Mouse (Mus musculus) midbrain, embryonic 10.5 days (tissue): ENCODE measurements at regions not wholly inside any gene's neighbourhood (a gene's known extent, or its start where the extent isn't known, plus 50 kb on each side); places are given as distances from the start of the nearest gene placed in this dataset.

Experiments
- DNase-seq: peaks from one replicate; pipeline ENCODE4 v3.0.0-alpha.2; 2017; ENCODE audit warnings: low spot score
- H3K27ac ChIP-seq: fragments of 300-500 bp; sonication (generic); replicated peaks from 2 replicates; pipeline ENCODE4 v1.5.1; 2016; ENCODE audit warnings: mild to moderate bottlenecking
- H3K27me3 ChIP-seq: fragments of 300-500 bp; sonication (generic); 2 replicates; pipeline ENCODE4 v1.6.1; 2016; ENCODE audit warnings: low read depth, mild to moderate bottlenecking; ENCODE audit not compliant: poor library complexity, severe bottlenecking
- H3K36me3 ChIP-seq: fragments of 300-500 bp; sonication (generic); 2 replicates; pipeline ENCODE4 v1.6.1; 2016; ENCODE audit warnings: mild to moderate bottlenecking, moderate library complexity
- H3K4me1 ChIP-seq: fragments of 300-500 bp; sonication (generic); 2 replicates; pipeline ENCODE4 v1.6.1; 2016
- H3K4me3 ChIP-seq: fragments of 300-500 bp; sonication (generic); 2 replicates; pipeline ENCODE4 v1.5.1; 2016; ENCODE audit warnings: mild to moderate bottlenecking, moderate library complexity
- H3K9me3 ChIP-seq: fragments of 300-500 bp; sonication (generic); replicated peaks from 2 replicates; pipeline ENCODE4 v1.6.1; 2016; ENCODE audit warnings: mild to moderate bottlenecking
- WGBS: fragments of 180-500 bp; shearing (Covaris S2); methylation state at CpG from one replicate; pipeline ENCODE4 v1.1.7; 2016; 5-methylcytosine and 5-hydroxymethylcytosine counted together

DNA sequence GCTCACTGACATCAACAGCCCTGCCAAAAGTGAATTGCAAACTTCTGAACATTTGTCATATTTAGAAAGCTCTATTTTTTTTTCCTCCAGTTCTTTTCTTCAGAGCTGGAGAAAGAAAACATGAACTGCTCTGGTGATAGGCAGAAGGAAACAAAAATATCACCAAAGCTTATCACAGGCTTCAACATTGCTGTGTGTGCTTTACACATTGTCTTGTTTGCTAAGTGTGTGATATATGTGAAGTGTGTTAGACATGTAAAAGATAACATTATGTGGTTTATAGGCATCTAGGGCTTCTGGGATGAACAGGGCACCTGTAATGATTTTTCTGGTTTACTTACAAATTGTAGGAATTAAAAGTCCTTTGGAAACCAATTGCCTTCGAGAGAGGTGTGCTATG lies 229.8 kb upstream of the Nrip1 start:
- no peak overlapping the region for H3K27ac ChIP-seq
- no peak for DNase-seq
- H3K9me3 ChIP-seq, result no peaks in the 10 kb centered on the region
- H3K27me3 ChIP-seq, result no peaks in the 10 kb centered on the region
- 89% methylated on average over 1 of the region's 1 CpGs for WGBS
- no peaks in the 10 kb centered on the region for H3K36me3 ChIP-seq
- H3K4me1 ChIP-seq, result peaks cover 4% of the 10 kb centered on the region; the same call in 1 of the 2 replicates
- H3K4me3 ChIP-seq, result no peak overlapping the region

DNA sequence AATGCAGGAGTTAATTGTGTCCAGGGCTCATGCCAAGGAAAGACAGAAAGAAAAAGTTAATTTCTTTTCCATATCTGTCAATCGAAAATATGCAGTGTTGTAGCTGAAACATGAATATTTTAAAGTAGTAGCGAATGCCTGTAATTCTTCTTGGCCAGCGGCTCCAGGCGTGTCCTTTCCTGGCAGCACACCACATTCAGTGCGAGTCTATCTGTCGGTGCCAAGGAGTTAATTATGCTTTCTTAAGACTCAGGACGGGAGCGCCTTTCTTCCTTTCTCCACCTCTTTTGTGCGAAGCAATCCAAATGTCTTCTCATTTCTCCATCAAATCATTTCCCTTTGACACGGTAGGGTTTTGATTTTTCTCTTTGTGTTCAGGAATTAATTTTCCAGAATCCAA lies 226.5 kb upstream of the Nrip1 start:
- no peaks in the 10 kb centered on the region for H3K36me3 ChIP-seq
- H3K4me3 ChIP-seq, result no peak overlapping the region
- DNase-seq, result no peak
- WGBS, result 79% methylated on average over 10 of the region's 10 CpGs
- H3K27me3 ChIP-seq, result no peaks in the 10 kb centered on the region
- peaks cover 2% of the 10 kb centered on the region; the same call in 1 of the 2 replicates for H3K4me1 ChIP-seq
- H3K9me3 ChIP-seq, result no peaks in the 10 kb centered on the region
- H3K27ac ChIP-seq, result no peak overlapping the region

DNA sequence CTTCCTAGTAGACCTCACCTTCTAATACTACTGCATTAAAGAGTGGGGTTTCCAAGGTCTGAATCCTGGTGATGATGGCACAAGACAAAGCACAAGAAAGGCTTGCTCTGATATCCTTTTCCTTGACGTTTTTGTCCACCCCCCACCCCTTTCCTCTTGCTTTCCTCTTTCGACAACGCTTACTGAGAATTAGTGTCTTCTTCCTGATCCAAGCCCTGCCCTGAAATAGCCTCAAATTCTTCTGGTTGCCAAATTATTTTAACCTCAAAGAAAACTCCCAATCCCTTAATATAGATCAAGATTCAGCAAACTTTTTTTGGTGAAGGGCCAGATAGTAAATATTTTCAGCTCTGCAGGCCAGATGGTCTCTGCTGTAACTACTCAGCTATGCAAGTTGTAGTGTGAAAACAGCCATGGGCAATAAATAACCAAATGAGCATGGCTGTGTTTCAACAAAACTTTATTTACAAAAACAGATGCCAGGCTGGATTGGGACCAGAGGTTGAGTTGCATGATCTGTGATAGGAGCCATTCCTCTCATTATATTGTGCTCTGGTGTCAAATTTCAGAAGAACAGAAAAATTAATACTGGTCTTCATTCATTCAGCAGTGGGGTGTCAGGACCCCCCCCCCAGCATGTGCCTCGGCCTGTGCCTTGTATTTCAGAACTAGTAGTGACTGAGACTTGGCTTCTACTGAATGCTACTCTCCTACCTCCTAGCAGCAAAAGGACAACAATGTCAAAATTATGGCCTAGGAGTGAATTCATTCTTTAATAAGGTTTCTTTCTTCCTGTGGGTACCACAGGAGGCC lies 218.5 kb upstream of the Nrip1 start:
- no peak for DNase-seq
- Histone ChIP-seq H3K9me3 (no peaks in the 10 kb centered on the region), H3K4me1 (no peaks in the 10 kb centered on the region), H3K27me3 (no peaks in the 10 kb centered on the region), H3K36me3 (no peaks in the 10 kb centered on the region), H3K4me3 (no peak overlapping the region), H3K27ac (no peak overlapping the region)
- 88% methylated on average over 4 of the region's 4 CpGs for WGBS

DNA sequence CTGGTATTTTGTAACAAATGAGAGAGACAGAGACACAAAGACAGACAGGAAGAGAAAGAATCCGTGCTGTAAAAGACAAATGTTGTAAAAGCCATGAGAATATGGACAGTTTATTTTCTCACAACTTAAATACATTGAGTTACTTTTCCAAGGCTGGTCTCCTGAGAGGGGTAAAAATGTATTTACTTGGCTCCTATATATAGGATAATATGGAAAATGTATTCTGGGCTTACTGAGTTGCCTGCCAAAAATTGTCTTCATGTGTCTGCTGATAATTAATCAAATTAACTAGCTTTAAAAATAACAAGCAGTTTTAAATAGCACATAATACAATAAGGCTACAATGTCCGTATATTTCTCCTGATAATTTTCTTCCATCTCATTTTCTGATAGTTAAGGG lies 216.2 kb upstream of the Nrip1 start:
- no peaks in the 10 kb centered on the region for H3K4me1 ChIP-seq
- H3K27me3 ChIP-seq, result no peaks in the 10 kb centered on the region
- H3K27ac ChIP-seq, result no peak overlapping the region
- no peak overlapping the region for H3K4me3 ChIP-seq
- WGBS, result 87% methylated on average over 2 of the region's 2 CpGs
- H3K36me3 ChIP-seq, result no peaks in the 10 kb centered on the region
- H3K9me3 ChIP-seq, result no peaks in the 10 kb centered on the region
- DNase-seq, result no peak

DNA sequence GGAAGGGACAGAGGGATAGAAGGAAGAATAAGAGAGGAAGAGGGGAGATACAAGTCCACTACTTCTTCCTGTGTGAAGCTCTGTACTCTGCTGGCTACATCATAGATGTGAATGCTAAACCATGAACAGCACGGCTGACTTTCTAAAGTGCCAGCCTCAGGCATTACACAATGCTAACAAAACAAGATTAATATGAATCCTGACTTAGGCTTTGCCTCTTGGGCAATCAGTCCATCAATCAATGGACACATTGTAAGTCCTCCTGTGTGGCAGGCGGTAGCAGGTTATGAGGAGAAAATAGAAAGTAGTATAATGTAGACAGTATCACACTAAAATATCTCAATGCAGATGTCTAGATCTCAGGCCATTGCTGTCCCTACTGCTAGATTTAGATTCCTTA lies 203.6 kb upstream of the Nrip1 start:
- DNase-seq, result no peak
- Histone ChIP-seq H3K27me3 (no peaks in the 10 kb centered on the region), H3K27ac (no peak overlapping the region), H3K4me3 (no peak overlapping the region), H3K36me3 (no peaks in the 10 kb centered on the region), H3K9me3 (no peaks in the 10 kb centered on the region), H3K4me1 (no peaks in the 10 kb centered on the region)
- WGBS, result 90% methylated on average over 2 of the region's 2 CpGs

DNA sequence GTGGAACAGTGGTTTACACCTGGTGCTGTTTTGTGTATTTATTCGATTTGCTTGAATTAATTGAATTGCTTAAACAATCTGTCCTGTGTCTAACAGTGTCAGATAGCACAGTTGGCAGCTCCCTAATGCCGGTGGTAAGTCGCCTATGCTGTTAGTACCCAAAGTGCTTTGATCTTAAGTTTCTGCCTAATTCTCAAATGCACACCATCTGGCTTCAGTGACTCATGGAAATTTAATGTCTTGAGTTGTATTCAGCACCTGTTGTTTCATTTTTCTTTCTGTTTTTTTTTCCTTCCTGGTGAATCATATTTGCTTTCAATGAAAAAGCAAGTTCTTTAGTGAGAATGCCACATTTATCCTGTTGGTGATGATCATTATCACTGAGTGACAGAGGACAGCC lies 201.7 kb upstream of the Nrip1 start:
- Histone ChIP-seq H3K9me3 (no peaks in the 10 kb centered on the region), H3K27ac (no peak overlapping the region), H3K36me3 (no peaks in the 10 kb centered on the region), H3K4me1 (no peaks in the 10 kb centered on the region), H3K27me3 (no peaks in the 10 kb centered on the region), H3K4me3 (no peak overlapping the region)
- 80% methylated on average over 3 of the region's 3 CpGs for WGBS
- no peak for DNase-seq

DNA sequence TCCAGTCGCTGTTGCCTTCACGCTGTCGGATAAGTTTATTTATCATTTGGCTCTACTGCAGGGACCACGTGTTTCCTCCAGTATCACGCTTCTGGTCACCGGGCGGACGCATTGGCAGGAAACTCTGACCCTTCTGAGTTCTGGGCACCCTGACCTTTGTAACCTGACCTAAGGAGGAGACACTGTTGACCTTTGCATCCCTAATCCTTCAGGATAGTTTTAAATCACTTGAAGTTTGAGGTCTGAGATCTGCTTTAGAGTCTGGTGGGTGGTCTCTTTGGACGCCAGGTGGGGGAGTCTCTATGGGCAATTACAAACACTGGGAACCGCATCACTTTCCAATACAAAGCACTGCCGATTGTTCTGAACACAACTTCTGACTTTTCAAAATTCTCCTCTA lies 192.6 kb upstream of the Nrip1 start:
- Histone ChIP-seq H3K27me3 (no peaks in the 10 kb centered on the region), H3K9me3 (no peaks in the 10 kb centered on the region), H3K27ac (no peak overlapping the region), H3K4me3 (no peak overlapping the region), H3K4me1 (peaks cover 11% of the 10 kb centered on the region), H3K36me3 (no peaks in the 10 kb centered on the region)
- 25% methylated on average over 11 of the region's 11 CpGs for WGBS
- peak; percentile 13 for DNase-seq

DNA sequence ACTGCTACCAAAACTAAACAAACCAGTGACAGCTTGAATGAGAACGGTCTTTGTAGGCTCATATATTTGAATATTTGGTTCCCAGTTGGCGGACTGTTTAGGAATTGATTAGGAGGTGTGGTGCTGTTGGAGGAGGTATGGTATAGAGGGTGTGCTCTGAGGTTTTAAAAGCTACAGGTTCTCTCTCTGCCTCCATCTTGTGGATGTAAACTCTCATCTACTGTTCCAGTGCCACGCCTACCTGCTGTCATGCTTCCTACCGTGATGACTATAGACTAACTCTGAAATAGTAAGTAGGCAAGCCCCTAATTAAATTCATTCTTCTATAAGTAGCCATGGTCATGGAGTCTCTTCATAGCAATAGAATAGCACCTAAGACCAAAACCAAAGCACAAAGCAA lies 181.2 kb upstream of the Nrip1 start:
- Histone ChIP-seq H3K27ac (no peak overlapping the region), H3K4me1 (no peaks in the 10 kb centered on the region), H3K36me3 (no peaks in the 10 kb centered on the region), H3K9me3 (no peaks in the 10 kb centered on the region), H3K4me3 (no peak overlapping the region), H3K27me3 (no peaks in the 10 kb centered on the region)
- WGBS, result 86% methylated on average over 4 of the region's 4 CpGs
- DNase-seq, result no peak

DNA sequence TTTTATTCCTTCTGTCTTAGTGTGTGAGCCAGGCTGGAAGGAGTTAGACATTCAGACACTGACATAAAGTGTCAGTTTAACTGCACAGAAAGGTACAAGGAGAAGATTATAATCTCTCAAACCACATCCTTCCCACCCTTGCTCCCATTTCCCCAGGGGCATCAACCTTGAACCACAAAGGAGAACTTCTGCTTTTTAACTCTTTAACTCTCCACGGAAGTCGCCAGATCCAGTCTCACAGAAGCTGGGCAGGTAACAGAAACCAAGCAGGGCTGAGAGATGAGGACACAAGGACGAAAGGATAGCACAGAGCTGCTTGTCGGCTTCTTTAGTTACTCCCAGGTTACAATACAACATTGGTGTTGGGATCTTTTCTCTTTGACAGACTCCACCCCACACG lies 176.0 kb upstream of the Nrip1 start:
- no peaks in the 10 kb centered on the region for H3K36me3 ChIP-seq
- no peaks in the 10 kb centered on the region for H3K9me3 ChIP-seq
- H3K4me1 ChIP-seq, result no peaks in the 10 kb centered on the region
- no peak for DNase-seq
- no peak overlapping the region for H3K27ac ChIP-seq
- H3K27me3 ChIP-seq, result no peaks in the 10 kb centered on the region
- WGBS, result 94% methylated on average over 5 of the region's 5 CpGs
- H3K4me3 ChIP-seq, result no peak overlapping the region

DNA sequence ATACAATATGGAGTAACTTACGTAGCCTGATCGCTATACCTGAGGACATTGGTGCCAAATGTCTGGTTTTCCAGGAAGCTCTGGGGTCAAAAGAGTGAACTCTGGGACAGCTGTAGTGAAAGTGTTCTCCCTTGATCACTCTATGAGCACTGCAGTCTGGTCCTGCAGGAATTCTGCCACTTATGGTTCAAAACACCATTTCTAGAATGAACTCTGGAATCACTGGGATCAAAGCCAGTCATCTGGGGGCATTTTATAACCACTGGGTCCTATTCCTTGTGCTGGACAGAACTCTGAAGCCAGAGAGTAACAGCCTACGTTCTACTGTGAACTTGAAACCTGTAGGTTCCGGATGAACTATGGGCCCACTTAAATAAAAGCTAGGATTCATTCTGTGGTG lies 173.5 kb upstream of the Nrip1 start:
- no peaks in the 10 kb centered on the region for H3K4me1 ChIP-seq
- peak; percentile 4 for DNase-seq
- no peaks in the 10 kb centered on the region for H3K36me3 ChIP-seq
- WGBS, result 95% methylated on average over 4 of the region's 4 CpGs
- H3K27ac ChIP-seq, result no peak overlapping the region
- peaks cover 6% of the 10 kb centered on the region for H3K27me3 ChIP-seq
- H3K9me3 ChIP-seq, result no peaks in the 10 kb centered on the region
- no peak overlapping the region for H3K4me3 ChIP-seq

DNA sequence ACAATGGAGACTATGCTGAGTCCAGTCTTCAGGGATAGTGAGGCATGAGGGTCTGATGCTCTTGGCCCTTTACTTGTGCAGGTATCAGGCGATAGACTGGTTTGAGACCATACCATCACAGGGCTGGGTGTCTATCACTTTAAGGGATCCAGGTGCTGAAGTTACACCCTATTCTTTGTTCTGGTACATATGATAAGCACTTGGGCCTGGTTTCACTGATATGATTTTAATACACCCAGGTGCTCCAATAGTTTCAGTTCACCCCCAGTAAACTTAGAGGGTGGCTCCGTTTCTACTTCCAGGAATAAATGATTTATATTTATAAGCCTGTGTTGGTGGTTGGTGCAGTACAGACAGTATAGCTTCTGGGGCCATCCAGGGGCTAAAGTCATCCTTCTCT lies 173.0 kb upstream of the Nrip1 start:
- Histone ChIP-seq H3K9me3 (no peaks in the 10 kb centered on the region), H3K27ac (no peak overlapping the region), H3K4me1 (peaks cover 4% of the 10 kb centered on the region), H3K27me3 (peaks cover 10% of the 10 kb centered on the region), H3K36me3 (no peaks in the 10 kb centered on the region), H3K4me3 (no peak overlapping the region)
- DNase-seq, result peak; percentile 2
- WGBS, result 89% methylated on average over 2 of the region's 2 CpGs

DNA sequence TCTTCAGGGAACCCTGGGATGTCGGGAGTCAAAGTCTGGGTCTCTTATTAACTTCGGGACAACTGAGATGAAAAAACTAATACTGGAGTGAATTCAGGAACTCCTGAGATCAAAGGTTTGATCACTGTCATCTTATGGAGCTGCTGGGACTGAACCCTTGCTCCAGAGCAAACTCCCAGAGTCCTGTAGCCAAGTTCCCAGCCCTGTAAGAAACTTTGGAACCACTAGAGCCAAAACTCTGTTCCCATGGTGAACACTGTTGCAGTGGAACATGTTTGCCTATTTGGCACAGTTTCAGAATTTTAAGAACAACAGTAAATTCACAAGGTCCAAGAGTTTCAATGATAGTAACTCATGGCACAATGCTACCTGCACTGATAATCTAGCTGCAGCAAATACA lies 172.3 kb upstream of the Nrip1 start:
- DNase-seq, result peak; percentile 2
- 88% methylated on average over 2 of the region's 2 CpGs for WGBS

DNA sequence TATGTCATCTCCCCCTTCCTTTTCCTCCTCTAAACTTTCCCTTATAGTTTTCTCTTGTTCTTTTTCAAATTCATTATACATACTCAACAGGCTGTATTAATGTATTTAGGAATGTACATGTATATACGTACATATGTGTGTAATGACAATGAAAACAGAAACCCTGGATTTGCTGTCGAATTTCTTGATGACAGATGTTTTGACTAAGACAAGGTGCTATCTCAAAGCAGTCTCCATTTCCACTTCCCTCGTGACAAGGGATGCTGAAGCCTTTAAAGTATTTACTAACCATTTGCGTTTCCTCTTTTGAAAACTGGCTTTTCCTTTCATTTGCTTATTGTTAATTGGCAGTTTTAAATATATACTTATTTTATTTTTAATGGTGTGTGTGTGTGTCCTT lies 171.3 kb upstream of the Nrip1 start:
- Histone ChIP-seq H3K4me3 (no peak overlapping the region), H3K36me3 (no peaks in the 10 kb centered on the region), H3K27me3 (peaks cover 11% of the 10 kb centered on the region), H3K9me3 (no peaks in the 10 kb centered on the region), H3K27ac (no peak overlapping the region), H3K4me1 (peaks cover 20% of the 10 kb centered on the region)
- WGBS, result 84% methylated on average over 4 of the region's 4 CpGs
- no peak for DNase-seq

More for the DNA sequence above, 172.3 kb upstream of the Nrip1 start:
- Histone ChIP-seq H3K9me3 (no peaks in the 10 kb centered on the region), H3K27me3 (peaks cover 11% of the 10 kb centered on the region), H3K4me1 (peaks cover 10% of the 10 kb centered on the region), H3K36me3 (no peaks in the 10 kb centered on the region), H3K4me3 (no peak overlapping the region), H3K27ac (no peak overlapping the region)

DNA sequence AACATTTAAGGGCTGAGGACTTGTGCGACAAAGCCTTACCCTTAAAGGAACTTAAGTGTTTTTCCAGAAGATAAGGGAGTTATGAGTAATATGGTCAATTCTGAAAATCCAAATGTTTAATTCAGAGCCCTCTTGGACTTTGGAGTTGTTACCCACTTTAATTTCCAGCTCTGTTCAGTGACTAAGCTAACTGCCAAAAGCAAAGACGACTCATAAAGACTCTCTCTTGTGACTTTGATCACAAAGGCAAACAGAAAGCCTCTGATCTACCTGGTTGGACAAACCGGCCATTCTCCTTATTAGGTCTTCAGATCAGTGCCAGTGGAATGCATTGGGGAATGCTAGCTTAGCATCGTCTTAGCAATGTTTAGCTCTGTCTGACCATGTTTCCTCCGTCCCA lies 167.3 kb upstream of the Nrip1 start:
- H3K36me3 ChIP-seq, result no peaks in the 10 kb centered on the region
- WGBS, result 44% methylated on average over 5 of the region's 5 CpGs
- H3K9me3 ChIP-seq, result no peaks in the 10 kb centered on the region
- no peak overlapping the region for H3K27ac ChIP-seq
- DNase-seq, result peak; percentile 10
- H3K4me3 ChIP-seq, result no peak overlapping the region
- peaks cover 36% of the 10 kb centered on the region for H3K4me1 ChIP-seq
- peaks cover 11% of the 10 kb centered on the region for H3K27me3 ChIP-seq
